Mouse (Mus musculus): ENCODE results near the gene Hemk1. TPM values are rescaled to one million over a fixed set of nuclear protein-coding genes. Genes with fewer than 3 reads are reported as not detected.
"Not testable (repeated sequence)": the region's sequence is repeated elsewhere in the genome, so short reads cannot be mapped to it uniquely, and the experiment has no call there.

The Hemk1 gene
- polyA plus RNA-seq, 1 experiment from 2014 or later = 19.2 TPM

DNA sequence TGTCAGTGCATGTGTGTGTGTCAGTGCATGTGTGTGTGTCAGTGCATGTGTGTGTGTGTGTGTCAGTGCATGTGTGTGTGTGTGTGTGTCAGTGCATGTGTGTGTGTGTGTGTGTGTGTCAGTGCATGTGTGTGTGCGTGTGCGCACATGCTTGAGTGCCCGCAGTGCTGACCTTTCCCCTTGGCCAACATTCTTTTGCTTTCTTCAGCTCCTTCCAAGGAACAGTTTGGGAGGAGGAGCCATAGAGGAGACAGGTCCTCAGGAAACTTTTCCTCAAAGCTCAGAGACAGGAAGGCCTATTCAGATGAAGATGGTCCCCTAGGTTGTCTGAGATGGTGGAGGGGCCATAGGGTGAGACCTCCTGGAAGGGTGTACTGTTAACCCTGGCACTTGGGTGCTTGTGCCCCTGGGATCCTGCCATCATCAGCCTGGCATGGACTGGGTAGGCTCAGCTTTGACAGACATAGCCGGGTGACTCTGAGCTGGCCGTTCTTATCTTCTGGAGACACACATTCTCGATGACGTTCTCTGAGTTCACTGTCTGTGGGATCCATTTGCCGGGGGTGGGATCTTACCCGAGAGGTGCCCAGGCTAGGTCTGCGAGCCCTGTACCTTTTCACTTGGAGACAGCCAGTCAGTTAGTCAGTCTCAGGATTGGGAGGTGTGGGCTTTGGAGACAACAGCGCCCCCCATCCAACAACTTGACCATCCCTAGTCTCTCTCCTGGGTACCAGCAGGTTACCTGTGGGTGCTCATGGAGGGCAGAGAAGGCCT, 30.9 kb downstream of the Hemk1 start:
- Histone ChIP-seq H3K4me3 (ENCODE audit: low read depth, low read length) (no peak overlapping the region), H3K9ac (ENCODE audit: low read depth, low read length) (no peak overlapping the region), H3K27ac (ENCODE audit: low read length) (no peak overlapping the region), H3K27me3 (ENCODE audit: control insufficient read depth, insufficient read depth, low read depth, low read length) (no peaks in the 10 kb centered on the region), H3K9me3 (replicated peaks; ENCODE audit: control insufficient read depth, low read length, poor library complexity, severe bottlenecking) (no peaks in the 10 kb centered on the region), H3K36me3 (ENCODE audit: control insufficient read depth, insufficient read depth, low read length) (no peaks in the 10 kb centered on the region), H3K4me2 (ENCODE audit: low read length) (no peak overlapping the region), H3K4me1 (ENCODE audit: control insufficient read depth, insufficient read depth, low read length) (no peaks in the 10 kb centered on the region)
- ATAC-seq = no peak
- 89% methylated on average over 11 of the region's 11 CpGs for whole genome bisulfite sequencing

DNA sequence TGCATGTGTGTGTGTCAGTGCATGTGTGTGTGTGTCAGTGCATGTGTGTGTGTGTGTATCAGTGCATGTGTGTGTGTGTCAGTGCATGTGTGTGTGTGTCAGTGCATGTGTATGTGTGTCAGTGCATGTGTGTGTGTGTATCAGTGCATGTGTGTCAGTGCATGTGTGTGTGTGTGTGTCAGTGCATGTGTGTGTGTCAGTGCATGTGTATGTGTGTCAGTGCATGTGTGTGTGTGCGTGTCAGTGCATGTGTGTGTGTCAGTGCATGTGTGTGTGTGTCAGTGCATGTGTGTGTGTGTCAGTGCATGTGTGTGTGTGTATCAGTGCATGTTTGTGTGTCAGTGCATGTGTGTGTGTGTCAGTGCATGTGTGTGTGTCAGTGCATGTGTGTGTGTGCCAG, 31.5 kb downstream of the Hemk1 start:
- WGBS = 100% methylated on average over 1 of the region's 1 CpGs
- not testable (repeated sequence) for H3K4me1 ChIP-seq (ENCODE audit: control insufficient read depth, insufficient read depth, low read length); ATAC-seq; H3K4me3 ChIP-seq (ENCODE audit: low read depth, low read length); H3K27ac ChIP-seq (ENCODE audit: low read length); H3K36me3 ChIP-seq (ENCODE audit: control insufficient read depth, insufficient read depth, low read length); H3K9me3 ChIP-seq (replicated peaks; ENCODE audit: control insufficient read depth, low read length, poor library complexity, severe bottlenecking); H3K27me3 ChIP-seq (ENCODE audit: control insufficient read depth, insufficient read depth, low read depth, low read length); H3K9ac ChIP-seq (ENCODE audit: low read depth, low read length); H3K4me2 ChIP-seq (ENCODE audit: low read length)

DNA sequence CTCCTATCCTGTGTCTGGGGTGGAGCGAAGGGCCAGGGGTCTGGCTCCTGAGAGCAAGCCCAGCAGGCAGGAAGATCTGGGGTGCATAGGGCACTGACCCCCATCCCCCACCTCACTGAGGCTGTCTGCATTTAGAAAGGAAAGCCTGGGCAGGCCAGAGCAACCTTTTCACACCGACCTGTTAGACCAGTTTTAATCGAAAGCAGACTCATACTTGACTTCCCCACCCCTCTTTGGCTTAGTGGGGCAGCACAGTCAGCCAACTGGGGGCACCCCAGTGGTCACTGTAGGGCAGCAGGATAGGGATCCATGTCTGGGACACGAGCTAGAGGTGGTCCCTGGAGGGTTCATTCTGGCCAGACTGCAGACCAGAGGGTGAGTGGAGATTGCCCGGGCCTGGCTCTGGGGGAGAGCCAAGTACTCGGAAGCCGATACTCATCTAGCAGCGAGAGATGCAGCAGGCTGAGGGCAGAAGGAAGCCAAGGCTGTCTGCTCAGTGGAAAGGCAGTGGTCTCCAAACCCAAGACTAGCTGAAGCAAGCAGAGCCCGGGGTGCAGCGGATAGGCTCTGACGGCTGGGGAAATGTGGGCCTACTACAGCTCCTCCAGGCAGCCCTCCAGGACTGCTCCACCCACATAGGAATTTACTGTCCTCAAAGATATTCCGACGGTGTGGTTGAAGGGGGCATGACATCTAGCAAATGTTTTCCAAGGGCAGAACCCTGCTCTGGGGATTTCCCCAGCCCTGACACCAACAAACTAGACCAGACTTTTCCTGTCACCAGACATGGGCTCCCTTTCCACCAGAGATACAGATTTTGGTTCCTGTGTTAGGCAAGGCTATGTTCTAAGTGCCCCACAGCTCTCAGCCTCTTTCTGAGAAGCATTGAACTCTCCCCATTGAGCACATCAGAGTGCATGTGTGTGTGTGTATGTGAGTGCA, 32.3 kb downstream of the Hemk1 start:
- Histone ChIP-seq H3K9ac (ENCODE audit: low read depth, low read length) (no peak overlapping the region), H3K36me3 (ENCODE audit: control insufficient read depth, insufficient read depth, low read length) (0 out of 2 replicates have a peak, but pooled peaks cover 2% of the 10 kb centered on the region), H3K4me1 (ENCODE audit: control insufficient read depth, insufficient read depth, low read length) (no peaks in the 10 kb centered on the region), H3K27ac (ENCODE audit: low read length) (no peak overlapping the region), H3K9me3 (replicated peaks; ENCODE audit: control insufficient read depth, low read length, poor library complexity, severe bottlenecking) (no peaks in the 10 kb centered on the region), H3K27me3 (ENCODE audit: control insufficient read depth, insufficient read depth, low read depth, low read length) (no peaks in the 10 kb centered on the region), H3K4me2 (ENCODE audit: low read length) (no peak overlapping the region), H3K4me3 (ENCODE audit: low read depth, low read length) (no peak overlapping the region)
- ATAC-seq = no peak
- 72% methylated on average over 13 of the region's 13 CpGs for WGBS

DNA sequence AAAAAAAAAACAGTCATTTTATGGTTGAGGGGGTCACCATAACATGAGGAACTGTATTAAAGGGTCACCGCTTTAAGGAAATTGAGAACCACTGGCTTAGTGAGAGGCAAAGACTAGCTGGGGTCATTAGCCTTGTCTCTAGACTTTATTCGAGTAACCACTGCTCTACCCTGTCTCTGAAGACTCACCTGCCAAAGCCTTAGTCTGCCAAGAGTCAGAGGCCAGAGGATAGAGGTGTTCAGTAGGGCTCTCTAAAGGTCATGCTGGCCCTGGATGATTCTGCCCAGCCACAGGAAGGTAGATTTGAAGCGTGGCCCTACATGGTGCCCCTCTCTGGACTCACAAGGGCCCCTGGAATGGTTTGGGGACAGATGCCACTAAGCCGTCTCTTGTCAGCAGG, 33.1 kb downstream of the Hemk1 start:
- no peaks in the 10 kb centered on the region for H3K27me3 ChIP-seq (ENCODE audit: control insufficient read depth, insufficient read depth, low read depth, low read length)
- no peak overlapping the region for H3K27ac ChIP-seq (ENCODE audit: low read length)
- no peak overlapping the region for H3K4me2 ChIP-seq (ENCODE audit: low read length)
- H3K36me3 ChIP-seq (ENCODE audit: control insufficient read depth, insufficient read depth, low read length) = 0 out of 2 replicates have a peak, but pooled peaks cover 2% of the 10 kb centered on the region
- H3K4me1 ChIP-seq (ENCODE audit: control insufficient read depth, insufficient read depth, low read length) = no peaks in the 10 kb centered on the region
- no peak for ATAC-seq
- no peaks in the 10 kb centered on the region for H3K9me3 ChIP-seq (replicated peaks; ENCODE audit: control insufficient read depth, low read length, poor library complexity, severe bottlenecking)
- H3K9ac ChIP-seq (ENCODE audit: low read depth, low read length) = no peak overlapping the region
- 84% methylated on average over 4 of the region's 4 CpGs for WGBS
- no peak overlapping the region for H3K4me3 ChIP-seq (ENCODE audit: low read depth, low read length)

DNA sequence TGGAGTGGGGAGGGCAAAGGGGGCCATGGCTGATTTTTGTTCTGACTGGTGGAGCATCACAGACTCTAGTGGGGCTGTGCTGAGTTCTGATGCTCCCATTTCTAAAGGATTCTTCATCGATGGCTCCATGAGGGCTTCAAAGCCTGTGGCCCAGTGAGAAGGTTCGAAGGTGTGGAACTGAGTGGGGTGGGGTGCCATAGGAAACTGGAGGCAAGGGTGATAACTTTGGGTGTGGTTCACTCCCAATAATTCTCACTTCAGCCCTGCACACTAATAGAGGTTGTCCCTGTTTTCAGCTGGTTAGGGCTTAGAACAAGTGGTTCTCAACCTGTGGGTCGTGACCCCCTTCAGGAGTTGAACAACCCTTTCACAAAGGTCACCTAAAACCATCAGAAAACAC, 33.8 kb downstream of the Hemk1 start:
- no peak for ATAC-seq
- H3K4me1 ChIP-seq (ENCODE audit: control insufficient read depth, insufficient read depth, low read length) = no peaks in the 10 kb centered on the region
- H3K4me2 ChIP-seq (ENCODE audit: low read length) = no peak overlapping the region
- H3K36me3 ChIP-seq (ENCODE audit: control insufficient read depth, insufficient read depth, low read length) = 0 out of 2 replicates have a peak, but pooled peaks cover 2% of the 10 kb centered on the region
- WGBS = 92% methylated on average over 3 of the region's 3 CpGs
- no peaks in the 10 kb centered on the region for H3K9me3 ChIP-seq (replicated peaks; ENCODE audit: control insufficient read depth, low read length, poor library complexity, severe bottlenecking)
- no peak overlapping the region for H3K9ac ChIP-seq (ENCODE audit: low read depth, low read length)
- no peak overlapping the region for H3K27ac ChIP-seq (ENCODE audit: low read length)
- no peaks in the 10 kb centered on the region for H3K27me3 ChIP-seq (ENCODE audit: control insufficient read depth, insufficient read depth, low read depth, low read length)
- H3K4me3 ChIP-seq (ENCODE audit: low read depth, low read length) = no peak overlapping the region

DNA sequence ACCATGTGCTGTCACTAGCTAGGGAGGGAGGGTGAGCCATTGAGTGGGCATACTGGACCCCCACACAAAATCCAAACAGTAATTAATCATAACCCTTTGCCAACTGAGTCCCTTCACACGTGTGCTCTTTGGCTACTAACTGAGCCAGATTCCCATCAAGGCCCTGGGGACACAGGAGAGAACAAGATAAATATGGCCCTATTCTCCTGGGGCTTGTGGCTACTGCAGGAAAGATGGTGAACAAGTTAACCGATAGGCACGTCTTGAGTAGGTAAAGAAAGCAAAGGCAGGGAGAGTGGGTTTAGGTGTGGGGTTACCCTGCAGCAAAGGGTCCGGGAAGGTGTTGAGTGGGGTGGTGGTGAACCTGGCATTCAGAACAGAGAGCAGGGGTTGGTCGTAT, 34.2 kb downstream of the Hemk1 start:
- no peak for ATAC-seq
- Histone ChIP-seq H3K27ac (ENCODE audit: low read length) (no peak overlapping the region), H3K4me1 (ENCODE audit: control insufficient read depth, insufficient read depth, low read length) (no peaks in the 10 kb centered on the region), H3K9me3 (replicated peaks; ENCODE audit: control insufficient read depth, low read length, poor library complexity, severe bottlenecking) (no peaks in the 10 kb centered on the region), H3K4me2 (ENCODE audit: low read length) (no peak overlapping the region), H3K36me3 (ENCODE audit: control insufficient read depth, insufficient read depth, low read length) (0 out of 2 replicates have a peak, but pooled peaks cover 2% of the 10 kb centered on the region), H3K9ac (ENCODE audit: low read depth, low read length) (no peak overlapping the region), H3K27me3 (ENCODE audit: control insufficient read depth, insufficient read depth, low read depth, low read length) (no peaks in the 10 kb centered on the region), H3K4me3 (ENCODE audit: low read depth, low read length) (no peak overlapping the region)
- WGBS = 85% methylated on average over 5 of the region's 5 CpGs

DNA sequence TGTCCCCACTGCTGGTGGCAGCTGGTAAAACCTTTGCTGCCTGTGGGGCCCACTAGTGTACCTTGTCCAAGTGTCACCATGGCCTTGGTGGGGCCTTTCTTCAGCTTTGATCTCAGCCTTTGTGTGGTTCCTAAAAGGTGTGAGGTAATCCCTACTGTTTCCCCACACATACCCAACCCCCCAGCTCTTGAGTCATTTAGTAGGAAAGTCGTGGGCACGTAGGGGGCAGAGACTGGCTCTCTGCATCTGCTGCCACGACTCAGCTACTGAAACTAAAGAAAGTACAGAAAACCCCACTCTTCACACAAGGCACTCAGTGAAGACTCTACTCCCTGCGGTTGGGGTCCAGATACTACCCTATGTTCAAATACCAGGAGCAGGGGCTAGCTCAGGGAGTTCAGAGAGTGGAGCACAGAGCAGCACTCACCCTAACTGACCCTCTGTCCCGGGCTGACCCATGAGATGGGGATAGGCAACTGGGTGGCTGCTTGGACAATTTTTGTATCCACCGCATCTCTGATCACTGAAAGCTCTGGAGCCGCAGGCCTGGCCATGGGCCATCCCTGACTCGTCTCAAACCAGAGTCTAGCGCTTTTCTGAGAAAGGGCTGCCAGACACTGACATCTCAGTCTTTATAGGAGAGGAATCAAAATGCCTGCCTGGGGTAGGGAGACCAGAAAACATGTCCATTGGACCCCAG, 34.9 kb downstream of the Hemk1 start:
- Histone ChIP-seq H3K27me3 (ENCODE audit: control insufficient read depth, insufficient read depth, low read depth, low read length) (no peaks in the 10 kb centered on the region), H3K4me2 (ENCODE audit: low read length) (no peak overlapping the region), H3K9ac (ENCODE audit: low read depth, low read length) (no peak overlapping the region), H3K9me3 (replicated peaks; ENCODE audit: control insufficient read depth, low read length, poor library complexity, severe bottlenecking) (no peaks in the 10 kb centered on the region), H3K27ac (ENCODE audit: low read length) (no peak overlapping the region), H3K4me3 (ENCODE audit: low read depth, low read length) (no peak overlapping the region), H3K36me3 (ENCODE audit: control insufficient read depth, insufficient read depth, low read length) (0 out of 2 replicates have a peak, but pooled peaks cover 2% of the 10 kb centered on the region), H3K4me1 (ENCODE audit: control insufficient read depth, insufficient read depth, low read length) (no peaks in the 10 kb centered on the region)
- no peak for ATAC-seq
- WGBS = 85% methylated on average over 9 of the region's 9 CpGs

DNA sequence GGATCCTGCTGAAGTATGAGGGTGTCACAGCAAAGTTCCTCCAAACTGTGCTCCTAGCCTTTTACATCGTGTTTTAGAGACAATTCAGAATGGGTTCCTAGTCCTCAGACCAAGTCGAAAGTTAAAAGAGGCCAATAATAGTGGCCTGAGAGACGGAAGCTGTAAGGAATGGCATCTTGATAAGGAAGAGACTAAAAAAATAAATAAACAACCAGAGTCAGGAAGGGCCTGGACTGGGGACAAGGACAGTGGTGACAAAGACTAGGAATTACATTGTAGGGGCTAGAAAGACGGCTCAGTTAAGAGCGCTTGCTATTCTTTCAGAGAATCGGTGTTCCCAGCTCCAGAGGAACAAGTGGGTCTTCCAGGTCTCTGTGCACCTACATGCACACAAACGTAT, 35.6 kb downstream of the Hemk1 start:
- Histone ChIP-seq H3K27ac (ENCODE audit: low read length) (no peak overlapping the region), H3K4me2 (ENCODE audit: low read length) (no peak overlapping the region), H3K4me1 (ENCODE audit: control insufficient read depth, insufficient read depth, low read length) (peaks cover 1% of the 10 kb centered on the region; the same call in 1 of the 2 replicates), H3K36me3 (ENCODE audit: control insufficient read depth, insufficient read depth, low read length) (0 out of 2 replicates have a peak, but pooled peaks cover 2% of the 10 kb centered on the region), H3K4me3 (ENCODE audit: low read depth, low read length) (no peak overlapping the region), H3K9me3 (replicated peaks; ENCODE audit: control insufficient read depth, low read length, poor library complexity, severe bottlenecking) (no peaks in the 10 kb centered on the region), H3K9ac (ENCODE audit: low read depth, low read length) (no peak overlapping the region), H3K27me3 (ENCODE audit: control insufficient read depth, insufficient read depth, low read depth, low read length) (no peaks in the 10 kb centered on the region)
- no peak for ATAC-seq
- WGBS = 95% methylated on average over 7 of the region's 7 CpGs

All from midbrain, embryonic 16.5 days (tissue).